ENCODE assay signal across 12 mouse cellular contexts in genomic region chr6:122498661-122499060, GRCm38 (mm10). TPM values are rescaled to one million over a fixed set of nuclear protein-coding genes. Genes with fewer than 3 reads are reported as not detected.
DNase-seq lines count a peak whose midpoint lies in the region; ATAC-seq and TF ChIP-seq lines count a peak whose summit lies in the region.
"Had no signal": no experiment of that assay in that cellular context is flagged by ENCODE, and none has a peak within 500 bp of the region (broad histone marks: within the 10 kb centered on the region; RNA-seq: fewer than 3 reads in every experiment).

TSS of gene Rimklb (minus strand) at chr6:122498761.

- no peaks in the 10 kb centered on the region for H3K36me3 ChIP-seq in kidney, embryonic 15.5 days
- no peaks in the 10 kb centered on the region for H3K36me3 ChIP-seq in embryonic facial prominence, embryonic 12.5 days
- no peaks in the 10 kb centered on the region for H3K36me3 ChIP-seq in hindbrain, postnatal 0 days (ENCODE audit: insufficient read depth, low read length)
- no peaks in the 10 kb centered on the region for H3K36me3 ChIP-seq in midbrain, embryonic 12.5 days

- no peak within 1 kb of the TSS for H3K4me3 ChIP-seq in kidney, embryonic 15.5 days (replicated peaks)
- no peak within 1 kb of the TSS for H3K4me3 ChIP-seq in embryonic facial prominence, embryonic 12.5 days
- H3K4me3 ChIP-seq in hindbrain, postnatal 0 days (ENCODE audit: low read length): no peak within 1 kb of the TSS
- H3K4me3 ChIP-seq in midbrain, embryonic 12.5 days: no peak within 1 kb of the TSS
- H3K4me3 ChIP-seq: heart, adult 2 months had no signal

- WGBS in kidney, embryonic 15.5 days: 76% methylated on average over 5 of the region's 5 CpGs
- WGBS in embryonic facial prominence, embryonic 12.5 days: 71% methylated on average over 5 of the region's 5 CpGs
- WGBS in hindbrain, postnatal 0 days: 73% methylated on average over 5 of the region's 5 CpGs
- 68% methylated on average over 5 of the region's 5 CpGs for WGBS in midbrain, embryonic 12.5 days

- no peak within 1 kb of the TSS for H3K4me2 ChIP-seq in kidney, embryonic 15.5 days
- H3K4me2 ChIP-seq in embryonic facial prominence, embryonic 12.5 days (replicated peaks): no peak within 1 kb of the TSS
- no peak within 1 kb of the TSS for H3K4me2 ChIP-seq in hindbrain, postnatal 0 days (ENCODE audit: low read depth, low read length)
- no peak within 1 kb of the TSS for H3K4me2 ChIP-seq in midbrain, embryonic 12.5 days (replicated peaks)

- ATAC-seq in kidney, embryonic 15.5 days (replicated peaks; ENCODE audit: low FRiP score): no peak
- no peak for ATAC-seq in embryonic facial prominence, embryonic 12.5 days (ENCODE audit: insufficient number of reproducible peaks, insufficient read depth, low FRiP score, low TSS enrichment)
- ATAC-seq in hindbrain, postnatal 0 days: no peak
- no peak for ATAC-seq in midbrain, embryonic 12.5 days (ENCODE audit: low FRiP score, low read depth)

- no peak for TF ChIP-seq CTCF in hindbrain, postnatal 0 days (IDR thresholded peaks at IDR 0.05; ENCODE audit: low read depth)

- H3K9me3 ChIP-seq in kidney, embryonic 15.5 days (replicated peaks): no peaks in the 10 kb centered on the region
- H3K9me3 ChIP-seq in embryonic facial prominence, embryonic 12.5 days: no peaks in the 10 kb centered on the region
- no peaks in the 10 kb centered on the region for H3K9me3 ChIP-seq in hindbrain, postnatal 0 days (ENCODE audit: low read length)
- no peaks in the 10 kb centered on the region for H3K9me3 ChIP-seq in midbrain, embryonic 12.5 days

- intact Hi-C loops in heart, postnatal 14 days (cut with DNase I): no loop called here

- H3K9ac ChIP-seq in kidney, embryonic 15.5 days: no peak within 1 kb of the TSS
- H3K9ac ChIP-seq in embryonic facial prominence, embryonic 12.5 days: no peak within 1 kb of the TSS
- H3K9ac ChIP-seq in hindbrain, postnatal 0 days (replicated peaks; ENCODE audit: low read length): no peak within 1 kb of the TSS
- H3K9ac ChIP-seq in midbrain, embryonic 12.5 days (replicated peaks): no peak within 1 kb of the TSS

- H3K4me1 ChIP-seq in kidney, embryonic 15.5 days: peaks cover 27% of the 10 kb centered on the region
- H3K4me1 ChIP-seq in embryonic facial prominence, embryonic 12.5 days: peaks cover 21% of the 10 kb centered on the region
- no peaks in the 10 kb centered on the region for H3K4me1 ChIP-seq in hindbrain, postnatal 0 days (ENCODE audit: insufficient read depth, low read length)
- peaks cover 23% of the 10 kb centered on the region for H3K4me1 ChIP-seq in midbrain, embryonic 12.5 days

- no peak for DNase-seq in kidney, postnatal 4 days
- DNase-seq in hindbrain, postnatal 0 days (ENCODE audit: low spot score): no peak
- DNase-seq in heart, postnatal 14 days: no peak
- DNase-seq in spleen, postnatal 4 days (ENCODE audit: low spot score in 2 of 2): no peak
- no peak for DNase-seq in cerebellum, adult 8-10 months
- DNase-seq: heart, adult 2 months; kidney, postnatal 25 days had no signal

- H3K27ac ChIP-seq in kidney, embryonic 15.5 days: no peak within 1 kb of the TSS
- no peak within 1 kb of the TSS for H3K27ac ChIP-seq in embryonic facial prominence, embryonic 12.5 days
- H3K27ac ChIP-seq in hindbrain, postnatal 0 days: no peak within 1 kb of the TSS
- no peak within 1 kb of the TSS for H3K27ac ChIP-seq in midbrain, embryonic 12.5 days (replicated peaks)
- H3K27ac ChIP-seq: heart, adult 2 months had no signal

- no peaks in the 10 kb centered on the region for H3K27me3 ChIP-seq in kidney, embryonic 15.5 days
- no peaks in the 10 kb centered on the region for H3K27me3 ChIP-seq in embryonic facial prominence, embryonic 12.5 days
- no peaks in the 10 kb centered on the region for H3K27me3 ChIP-seq in hindbrain, postnatal 0 days (ENCODE audit: insufficient read depth, low read length)
- H3K27me3 ChIP-seq in midbrain, embryonic 12.5 days: no peaks in the 10 kb centered on the region

RNA-seq across cellular contexts. Expression of gene Rimklb, which starts in this region (rescaled TPM):
- 15.3 and 16.2 TPM in 2 replicates for polyA plus RNA-seq in kidney, embryonic 15.5 days (2015; fragmentation: Nextera tagmentation; extraction: Ambion mirVana)
- 46.2 and 49.7 TPM in 2 replicates for polyA plus RNA-seq in embryonic facial prominence, embryonic 12.5 days (2016; fragmentation: Nextera tagmentation; extraction: Ambion mirVana)
- total RNA-seq in hindbrain, postnatal 0 days (2014; rRNA removed): 96.6 and 113 TPM in 2 replicates
- 97.1 and 97.2 TPM in 2 replicates for polyA plus RNA-seq in hindbrain, postnatal 0 days (2015; fragmentation: Nextera tagmentation; extraction: Ambion mirVana)
- 82.8 and 91.4 TPM in 2 replicates for polyA plus RNA-seq in midbrain, embryonic 12.5 days (2016; fragmentation: Nextera tagmentation; extraction: Ambion mirVana)
- total RNA-seq in heart, postnatal 14 days (2021): under 1 TPM in 1 of 2 experiments, not detected in 1; 0.20 TPM
- total RNA-seq: common myeloid progenitor, adult 5-6 weeks; heart, adult 2 months had no signal
- polyA plus RNA-seq: small intestine, adult 2 months had no signal

Comparison
In these comparisons a context has a peak if more than half of its experiments do, and no peak if none do; other contexts are left out.
1. RNA of gene Rimklb (total RNA-seq): 96.6 to 113 TPM in hindbrain, postnatal 0 days; 0.20 TPM in heart, postnatal 14 days; every median in the first group is over 10 times any median in the second.